Mouse (Mus musculus) skeletal muscle tissue, adult 2 months (tissue): Measurements from ENCODE around the gene Hand1.
"Not testable (repeated sequence)": the region's sequence is repeated elsewhere in the genome, so short reads cannot be mapped to it uniquely, and the experiment has no call there.

Source experiments
- DNase-seq: peaks from one replicate; pipeline ENCODE4 v3.0.0-alpha.2; 2012; ENCODE audit warnings: low read depth, low spot score

Gene Hand1

GRCm38 (mm10) chr11:57833296-57833977, 819 bp upstream of the Hand1 start:
- DNase-seq: no peak

GRCm38 (mm10) chr11:57831861-57832260, 757 bp downstream of the Hand1 start:
- DNase-seq: no peak

- no peak for DNase-seq
These were observed 1.3 kb downstream of the Hand1 start for GRCm38 (mm10) chr11:57831281-57831781.

- DNase-seq: no peak
These were observed 2.5 kb downstream of the Hand1 start for GRCm38 (mm10) chr11:57829871-57830775.

GRCm38 (mm10) chr11:57828955-57829870, 3.4 kb downstream of the Hand1 start:
- DNase-seq: no peak

GRCm38 (mm10) chr11:57827915-57828545, 4.6 kb downstream of the Hand1 start:
- no peak for DNase-seq

- no peak for DNase-seq
These were observed 5.3 kb downstream of the Hand1 start for GRCm38 (mm10) chr11:57827048-57827914.

GRCm38 (mm10) chr11:57825234-57825633, 7.4 kb downstream of the Hand1 start:
- not testable (repeated sequence) for DNase-seq

GRCm38 (mm10) chr11:57823714-57824113, 8.9 kb downstream of the Hand1 start:
- no peak for DNase-seq

GRCm38 (mm10) chr11:57823159-57823558, 9.5 kb downstream of the Hand1 start:
- not testable (repeated sequence) for DNase-seq

GRCm38 (mm10) chr11:57819999-57820581, 12.5 kb downstream of the Hand1 start:
- DNase-seq: peak; percentile 57

- DNase-seq: no peak
These were observed 14.4 kb downstream of the Hand1 start for GRCm38 (mm10) chr11:57818189-57818588.

- no peak for DNase-seq
These were observed 19.0 kb downstream of the Hand1 start for GRCm38 (mm10) chr11:57813641-57814040.

- DNase-seq: no peak
These were observed 20.4 kb downstream of the Hand1 start for GRCm38 (mm10) chr11:57812212-57812611.

- DNase-seq: peak; percentile 64
These were observed 21.6 kb downstream of the Hand1 start for GRCm38 (mm10) chr11:57811006-57811405.

GRCm38 (mm10) chr11:57809732-57810098, 22.9 kb downstream of the Hand1 start:
- no peak for DNase-seq

- peak; percentile 21 for DNase-seq
These were observed 23.4 kb downstream of the Hand1 start for GRCm38 (mm10) chr11:57809017-57809731.

GRCm38 (mm10) chr11:57805047-57805446, 27.6 kb downstream of the Hand1 start:
- no peak for DNase-seq

- no peak for DNase-seq
These were observed 30.1 kb downstream of the Hand1 start for GRCm38 (mm10) chr11:57802511-57802870.
